Mouse (Mus musculus): ENCODE results near the gene Cd63.

The Cd63 gene

GRCm38 (mm10) chr10:128908778-128909448, 8.1 kb downstream of the Cd63 start:
- peak; percentile 35 for DNase-seq

- peak; percentile 91 for DNase-seq
These were observed 8.8 kb downstream of the Cd63 start for GRCm38 (mm10) chr10:128909567-128910028.

GRCm38 (mm10) chr10:128910066-128910841, 9.5 kb downstream of the Cd63 start:
- peak; percentile 72 for DNase-seq

GRCm38 (mm10) chr10:128911430-128911829, 10.6 kb downstream of the Cd63 start:
- DNase-seq, result no peak

GRCm38 (mm10) chr10:128912268-128912667, 11.5 kb downstream of the Cd63 start:
- no peak for DNase-seq

- no peak for DNase-seq
These were observed 12.0 kb downstream of the Cd63 start for GRCm38 (mm10) chr10:128912791-128913190.

GRCm38 (mm10) chr10:128913219-128913618, 12.4 kb downstream of the Cd63 start:
- peak; percentile 93 for DNase-seq

GRCm38 (mm10) chr10:128913696-128914095, 12.9 kb downstream of the Cd63 start:
- no peak for DNase-seq

GRCm38 (mm10) chr10:128915550-128915949, 14.8 kb downstream of the Cd63 start:
- DNase-seq, result no peak

GRCm38 (mm10) chr10:128916665-128917064, 15.9 kb downstream of the Cd63 start:
- no peak for DNase-seq

- DNase-seq, result no peak
These were observed 16.6 kb downstream of the Cd63 start for GRCm38 (mm10) chr10:128917400-128917799.

GRCm38 (mm10) chr10:128918246-128918645, 17.5 kb downstream of the Cd63 start:
- DNase-seq, result no peak

- no peak for DNase-seq
These were observed 18.4 kb downstream of the Cd63 start for GRCm38 (mm10) chr10:128919203-128919631.

GRCm38 (mm10) chr10:128919966-128920365, 19.2 kb downstream of the Cd63 start:
- no peak for DNase-seq

GRCm38 (mm10) chr10:128920736-128921161, 20.0 kb downstream of the Cd63 start:
- peak; percentile 26 for DNase-seq

- no peak for DNase-seq
These were observed 20.5 kb downstream of the Cd63 start for GRCm38 (mm10) chr10:128921251-128921650.

GRCm38 (mm10) chr10:128921883-128922821, 21.4 kb downstream of the Cd63 start:
- no peak for DNase-seq

- no peak for DNase-seq
These were observed 21.9 kb downstream of the Cd63 start, which contains the start of gene Rdh5 for GRCm38 (mm10) chr10:128922822-128923012. Rdh5 (minus strand) TSS chr10:128922888.

- DNase-seq, result peak; percentile 93
These were observed 22.4 kb downstream of the Cd63 start for GRCm38 (mm10) chr10:128923013-128923691.

GRCm38 (mm10) chr10:128923935-128924334, 23.1 kb downstream of the Cd63 start, which contains the start of gene Bloc1s1:
Bloc1s1 (minus strand) TSS chr10:128924035.
- DNase-seq, result no peak

GRCm38 (mm10) chr10:128928356-128928755, 27.6 kb downstream of the Cd63 start:
- DNase-seq, result no peak

- no peak for DNase-seq
These were observed 29.0 kb downstream of the Cd63 start for GRCm38 (mm10) chr10:128929638-128930378.

All from embryo, embryonic 11 days (tissue).